Mouse (Mus musculus) ES-Bruce4 (cell line): ENCODE data around the gene Disp3.

Experiments used
- CTCF ChIP-seq: IDR thresholded peaks from one replicate; pipeline ENCODE4 v1.8.1; 2011; ENCODE audit warnings: low read depth, low read length
- EP300 ChIP-seq: IDR thresholded peaks from 2 replicates; pipeline ENCODE4 v1.6.1; 2011; ENCODE audit warnings: low read depth, low read length; ENCODE audit not compliant: insufficient read depth
- POLR2A ChIP-seq: IDR thresholded peaks from one replicate; pipeline ENCODE4 v1.8.1; 2011; ENCODE audit warnings: low read length; ENCODE audit not compliant: insufficient read depth

DNA sequence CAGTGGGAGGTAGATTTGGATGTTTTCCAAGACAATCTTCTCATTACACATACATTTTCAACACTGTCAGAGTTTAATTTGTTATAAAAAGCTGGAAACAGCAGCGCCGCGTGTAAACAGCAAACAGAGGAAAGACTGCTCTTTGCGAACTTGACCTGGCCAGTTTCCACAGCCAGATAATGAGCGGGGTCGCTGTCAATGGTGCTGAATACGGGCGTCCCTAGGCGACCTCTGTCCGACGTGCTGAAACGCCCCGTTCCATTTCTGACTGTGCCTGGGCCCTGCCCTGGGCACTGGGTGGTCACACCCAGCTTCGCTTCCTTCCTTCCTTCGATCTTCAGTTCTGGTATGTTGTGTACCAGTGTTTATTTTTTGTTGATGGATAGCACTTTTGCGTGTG, 58.1 kb downstream of the Disp3 start:
- TF ChIP-seq EP300 (no peak), POLR2A (no peak), CTCF (no peak)
